Mouse (Mus musculus): ENCODE measurements at regions not wholly inside any gene's neighbourhood (a gene's known extent, or its start where the extent isn't known, plus 50 kb on each side); places are given as distances from the start of the nearest gene placed in this dataset.

DNA sequence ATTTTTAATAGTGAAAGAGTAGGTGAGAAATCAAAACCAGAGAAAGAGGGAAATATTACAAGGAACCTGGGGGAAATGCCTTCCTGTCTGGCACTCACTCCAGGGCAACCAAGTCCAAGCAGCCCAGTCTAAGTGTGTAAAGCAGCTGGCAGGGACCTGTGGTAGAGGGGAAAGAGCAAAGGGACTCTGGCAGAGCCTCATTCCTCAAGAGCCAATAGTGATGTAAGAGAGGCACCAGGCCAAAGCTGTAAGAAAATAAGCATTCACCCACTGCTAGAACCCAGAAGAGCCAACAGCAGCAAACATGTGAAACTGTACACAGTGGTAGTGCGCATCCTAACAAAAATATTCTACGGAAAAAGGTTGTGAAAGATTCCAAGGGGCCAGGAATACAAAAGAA, 301.7 kb downstream of the Sox4 start:
- no peak for DNase-seq (ENCODE audit: low read depth, low spot score)

DNA sequence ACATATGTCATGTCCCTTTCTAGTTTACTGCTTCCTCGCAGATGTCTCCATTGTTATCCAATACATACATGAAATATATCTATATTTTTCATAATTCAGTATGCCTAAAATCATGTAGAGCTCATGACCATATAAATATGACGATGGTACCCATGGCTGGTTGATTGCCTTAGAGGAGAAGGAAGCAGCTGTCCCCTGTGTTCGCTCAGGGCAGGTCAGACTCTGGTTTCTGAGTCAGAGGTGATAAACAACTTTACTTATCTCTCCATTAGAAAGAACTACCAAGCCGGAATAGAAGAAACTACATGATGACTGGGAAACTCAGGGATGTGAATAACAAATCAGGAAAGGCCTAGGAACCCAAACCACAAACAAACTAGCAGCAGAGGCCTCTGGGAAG, 307.6 kb downstream of the Sox4 start:
- DNase-seq (ENCODE audit: low read depth, low spot score), result no peak

DNA sequence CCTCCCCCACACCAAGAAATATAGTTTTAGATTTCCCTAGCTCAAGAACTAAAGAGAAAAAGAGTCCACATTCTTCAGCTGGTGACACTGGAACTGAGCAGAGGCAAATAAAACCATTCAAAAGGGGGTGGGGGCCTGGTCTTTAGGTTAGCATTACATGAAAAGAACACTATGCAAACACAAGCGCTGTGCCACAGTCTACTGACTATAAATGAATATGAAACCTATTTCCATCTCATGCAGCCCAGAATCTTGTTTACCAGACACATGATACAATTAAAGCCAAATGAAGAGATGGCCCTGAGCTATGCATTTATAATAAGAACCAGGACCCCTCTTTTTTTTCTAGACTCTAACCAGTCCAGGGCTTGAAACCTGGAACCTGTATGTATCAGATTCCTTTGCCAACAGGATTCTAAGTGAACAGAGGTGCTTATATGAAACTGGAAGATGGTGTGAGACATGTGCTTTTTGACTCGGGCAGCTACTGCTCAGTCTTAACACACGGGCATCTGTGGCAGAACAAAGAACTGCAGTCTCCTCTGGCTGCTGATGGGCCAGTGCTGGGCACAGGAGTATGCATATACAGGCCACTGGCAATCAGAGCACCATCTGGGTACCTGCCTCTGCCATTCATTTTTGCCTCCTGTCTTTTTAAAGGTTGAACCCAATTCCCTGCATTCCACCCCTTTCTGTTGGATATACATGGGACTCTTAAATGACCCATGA, 308.5 kb downstream of the Sox4 start:
- DNase-seq (ENCODE audit: low read depth, low spot score), result no peak

- no peak for DNase-seq (ENCODE audit: low read depth, low spot score)
Observed at GRCm38 (mm10) chr13:28640826-28641225, 312.7 kb downstream of the Sox4 start.

- no peak for DNase-seq (ENCODE audit: low read depth, low spot score)
Observed at GRCm38 (mm10) chr13:28635230-28635950, 318.1 kb downstream of the Sox4 start.

DNA sequence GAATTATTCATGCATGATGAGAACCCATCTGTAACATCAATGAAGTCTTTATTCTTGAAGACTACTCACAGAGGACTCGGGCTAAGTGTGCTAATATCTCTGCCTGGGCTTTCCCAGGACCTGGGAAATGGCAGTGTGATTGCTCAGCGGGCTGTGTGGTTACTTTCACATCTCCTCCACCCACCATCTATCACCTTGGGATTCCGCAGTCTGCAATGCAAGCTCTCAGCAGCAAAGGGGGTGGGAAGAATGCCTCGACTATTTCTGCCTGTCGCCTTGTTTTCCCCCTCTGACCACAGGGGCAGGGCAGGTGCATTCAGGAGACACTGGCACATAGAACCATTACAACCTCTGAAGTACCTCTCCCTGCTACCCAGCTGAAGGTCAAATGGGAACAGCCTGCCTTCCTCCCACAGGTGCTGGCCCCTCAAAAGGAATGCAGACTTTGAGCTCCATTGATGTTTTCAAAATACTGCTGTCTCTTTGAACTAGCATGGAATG, 319.9 kb downstream of the Sox4 start:
- no peak for DNase-seq (ENCODE audit: low read depth, low spot score)

DNA sequence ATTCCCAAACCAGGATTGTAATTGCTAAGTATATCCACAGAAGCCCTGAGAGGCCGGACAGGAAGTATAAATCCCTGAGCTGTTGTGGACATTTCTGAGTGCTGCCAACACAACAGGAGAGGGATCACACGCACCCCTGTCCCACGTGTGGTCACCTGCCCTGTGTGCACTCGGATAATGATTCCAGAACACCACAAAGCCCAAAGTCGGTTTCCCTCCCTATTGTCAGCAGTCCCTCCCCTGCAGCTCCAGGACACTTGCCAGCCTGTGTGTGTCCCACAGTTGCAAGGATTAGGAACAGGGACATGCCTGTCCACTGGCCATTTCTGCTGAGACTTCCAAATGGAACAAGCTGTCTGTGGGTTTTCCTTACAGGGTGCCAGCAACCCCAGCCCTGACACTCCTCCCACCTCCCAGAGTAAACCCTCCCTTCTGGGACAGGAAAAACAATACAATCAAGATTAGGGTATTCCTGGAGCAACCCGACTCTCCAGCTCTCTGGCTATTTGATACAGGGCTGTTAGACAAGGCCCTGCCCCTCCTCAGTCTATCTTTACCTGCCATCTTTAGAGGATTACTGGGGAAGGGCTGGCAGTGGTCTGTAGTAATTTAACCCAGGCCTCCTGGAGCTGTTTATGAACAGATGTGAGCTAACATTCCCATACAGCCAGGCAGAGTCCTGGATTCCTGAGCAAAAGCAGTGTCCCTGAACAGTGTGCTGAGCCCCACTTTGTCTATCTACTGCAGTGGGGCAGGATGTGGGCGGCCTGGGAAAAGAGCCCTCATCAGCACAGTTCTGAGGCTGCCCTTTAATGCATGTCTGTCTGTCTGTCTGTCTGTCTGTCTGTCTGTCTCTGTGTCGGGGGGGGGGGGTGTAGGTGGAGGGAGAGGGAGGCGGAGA, 323.8 kb downstream of the Sox4 start:
- DNase-seq (ENCODE audit: low read depth, low spot score), result no peak

- DNase-seq (ENCODE audit: low read depth, low spot score), result no peak
Observed at GRCm38 (mm10) chr13:28628751-28629150, 324.8 kb downstream of the Sox4 start.

- DNase-seq (ENCODE audit: low read depth, low spot score), result no peak
Observed at GRCm38 (mm10) chr13:28618961-28619360, 334.6 kb downstream of the Sox4 start.

DNA sequence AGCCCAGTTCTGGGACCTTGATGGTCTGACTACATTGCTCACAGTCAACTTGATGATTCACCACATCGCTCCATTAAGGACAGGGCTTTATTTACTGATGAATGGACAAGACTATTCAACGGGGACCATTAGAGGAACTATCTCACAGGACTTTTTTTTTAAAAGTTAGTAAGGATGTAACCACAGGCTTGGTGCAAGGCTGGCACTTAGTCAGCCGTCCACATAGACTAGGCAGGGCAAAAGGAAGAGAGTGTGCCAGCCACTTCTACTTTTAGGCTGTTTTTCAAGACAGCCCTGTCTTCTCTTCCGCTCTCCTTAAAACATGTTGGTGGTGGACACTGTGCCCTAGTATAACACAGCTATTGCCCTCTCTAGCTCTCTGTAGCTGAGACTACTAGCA, 336.0 kb downstream of the Sox4 start:
- DNase-seq (ENCODE audit: low read depth, low spot score), result no peak

DNA sequence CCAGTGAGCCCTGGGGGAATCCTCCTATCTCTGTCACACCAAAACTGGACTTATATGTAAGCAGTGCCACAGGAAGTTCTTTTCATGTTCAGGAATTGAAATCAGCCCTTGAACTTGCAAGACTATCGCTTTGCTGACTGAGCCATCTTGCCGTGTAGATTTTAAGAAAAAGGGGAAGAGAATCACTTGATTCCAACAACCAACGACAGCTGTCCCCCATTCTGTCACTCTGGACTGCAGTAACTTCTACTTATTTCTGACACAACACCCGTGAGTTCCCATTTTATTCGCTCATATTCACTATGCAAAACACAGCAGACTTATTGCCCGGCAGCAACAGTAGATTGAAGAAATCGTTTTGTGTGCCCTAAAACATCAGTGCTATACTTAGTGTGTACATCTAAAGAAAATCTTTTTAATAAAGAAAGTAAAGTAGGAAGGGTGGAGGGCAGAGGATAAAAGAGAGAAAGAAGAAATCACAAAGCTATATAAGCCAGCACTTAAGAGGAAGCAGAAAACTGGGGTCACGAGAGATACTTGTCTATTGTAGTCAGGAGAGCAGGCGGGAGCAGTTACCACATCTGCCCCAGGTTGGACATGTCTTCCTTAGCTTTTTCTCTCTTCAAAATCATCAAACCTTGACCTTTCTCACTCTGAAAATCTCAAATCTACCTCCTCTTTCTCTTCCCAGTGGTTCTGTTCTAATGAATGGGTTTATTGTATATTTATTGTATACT, 336.7 kb downstream of the Sox4 start:
- no peak for DNase-seq (ENCODE audit: low read depth, low spot score)

- no peak for DNase-seq (ENCODE audit: low read depth, low spot score)
Observed at GRCm38 (mm10) chr13:28607551-28608114, 345.9 kb downstream of the Sox4 start.

DNA sequence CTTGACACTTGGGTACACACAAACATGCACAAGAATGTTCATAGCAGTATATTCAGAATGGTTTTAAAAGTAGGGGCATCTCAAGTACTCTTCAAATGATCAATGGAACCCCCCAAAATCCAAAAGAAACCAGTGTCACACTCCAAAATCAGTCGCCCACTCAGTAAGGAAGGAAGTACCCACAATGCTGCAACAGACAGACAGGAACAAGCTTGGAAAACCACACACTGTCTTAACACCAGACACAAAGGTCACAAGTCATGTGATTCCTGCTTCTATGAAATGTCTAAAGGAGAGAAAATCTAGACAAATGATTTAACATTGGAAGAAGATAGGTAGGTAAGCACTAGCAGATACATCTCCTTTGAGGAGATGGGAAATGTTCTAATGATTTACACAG, 346.9 kb downstream of the Sox4 start:
- DNase-seq (ENCODE audit: low read depth, low spot score), result no peak

- no peak for DNase-seq (ENCODE audit: low read depth, low spot score)
Observed at GRCm38 (mm10) chr13:28605833-28606232, 347.7 kb downstream of the Sox4 start.

DNA sequence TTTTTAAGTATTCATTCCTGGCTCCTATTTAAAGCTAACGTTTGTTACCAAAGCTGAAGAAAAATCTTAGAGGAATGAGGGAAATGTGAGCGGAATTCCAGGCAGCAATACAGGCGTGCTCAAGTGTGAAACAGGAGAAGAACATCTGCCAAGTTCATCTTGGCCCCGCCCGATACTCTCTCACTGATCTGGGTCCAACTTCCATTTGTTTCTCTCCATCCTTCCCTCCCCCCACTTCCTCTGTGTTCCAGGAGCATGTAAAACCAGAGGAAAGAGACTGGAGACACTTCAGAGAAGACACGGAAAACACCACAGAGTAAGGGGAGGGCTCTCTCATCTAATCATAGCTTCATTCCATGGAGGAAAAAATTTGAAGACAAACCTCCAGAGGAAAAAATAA, 346.7 kb downstream of the Gm11361 start:
- DNase-seq (ENCODE audit: low read depth, low spot score), result no peak

- DNase-seq (ENCODE audit: low read depth, low spot score), result peak; percentile 70
Observed at GRCm38 (mm10) chr13:28600792-28601191, 343.5 kb downstream of the Gm11361 start.

GRCm38 (mm10) chr13:28596367-28596766, 339.0 kb downstream of the Gm11361 start:
- no peak for DNase-seq (ENCODE audit: low read depth, low spot score)

GRCm38 (mm10) chr13:28592176-28592575, 334.8 kb downstream of the Gm11361 start:
- DNase-seq (ENCODE audit: low read depth, low spot score), result no peak

DNA sequence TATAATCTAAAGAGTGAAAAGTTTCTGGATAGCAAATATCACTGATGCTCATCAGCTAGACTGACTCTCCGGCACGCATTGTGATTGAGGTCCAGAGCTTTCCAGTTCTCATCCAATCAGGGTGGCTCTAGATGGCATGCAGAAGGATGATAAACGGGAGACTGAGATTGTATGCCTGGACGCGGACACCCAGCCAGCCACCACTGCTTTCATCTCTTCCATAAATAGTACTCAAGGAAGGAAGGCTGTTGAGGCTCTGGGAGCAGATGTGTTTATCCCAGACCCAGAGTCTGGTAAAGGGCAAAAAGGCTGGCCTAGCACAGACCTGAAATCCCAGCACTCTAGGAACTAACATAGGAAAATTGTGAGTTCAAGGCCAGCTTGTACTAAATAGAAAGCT, 330.6 kb downstream of the Gm11361 start:
- no peak for DNase-seq (ENCODE audit: low read depth, low spot score)

- no peak for DNase-seq (ENCODE audit: low read depth, low spot score)
Observed at GRCm38 (mm10) chr13:28586693-28587092, 329.4 kb downstream of the Gm11361 start.

GRCm38 (mm10) chr13:28586140-28586539, 328.8 kb downstream of the Gm11361 start:
- DNase-seq (ENCODE audit: low read depth, low spot score), result no peak

Data from CD4-positive helper T cell, adult 2 months (primary cell).